8 mouse cellular contexts compared by ENCODE assay signal in genomic region chr3:127625296-127625695, GRCm38 (mm10). TPM values are rescaled to one million over a fixed set of nuclear protein-coding genes. Genes with fewer than 3 reads are reported as not detected.
DNase-seq lines count a peak whose midpoint lies in the region; ATAC-seq and TF ChIP-seq lines count a peak whose summit lies in the region.

No protein-coding gene starts in this region.

- no peaks in the 10 kb centered on the region for H3K9me3 ChIP-seq in heart, embryonic 12.5 days (replicated peaks)
- no peaks in the 10 kb centered on the region for H3K9me3 ChIP-seq in kidney, embryonic 15.5 days (replicated peaks)
- H3K9me3 ChIP-seq in neural tube, embryonic 13.5 days = no peaks in the 10 kb centered on the region

- peak overlapping the region; percentile 68 for H3K4me2 ChIP-seq in heart, embryonic 12.5 days
- H3K4me2 ChIP-seq in kidney, embryonic 15.5 days = peak overlapping the region; percentile 73
- H3K4me2 ChIP-seq in neural tube, embryonic 13.5 days = peak overlapping the region; percentile 57

- peaks cover 62% of the 10 kb centered on the region for H3K27me3 ChIP-seq in heart, embryonic 12.5 days (replicated peaks)
- peaks cover 77% of the 10 kb centered on the region for H3K27me3 ChIP-seq in kidney, embryonic 15.5 days
- H3K27me3 ChIP-seq in neural tube, embryonic 13.5 days = peaks cover 76% of the 10 kb centered on the region

- no peak for TF ChIP-seq POLR2A in lung, adult 2 months (IDR thresholded peaks at IDR 0.05; ENCODE audit: borderline replicate concordance, extremely low read depth, low read depth, low read length)

- peak overlapping the region; percentile 40 for H3K4me3 ChIP-seq in heart, embryonic 12.5 days
- peak overlapping the region; percentile 43 for H3K4me3 ChIP-seq in kidney, embryonic 15.5 days (replicated peaks)
- no peak overlapping the region for H3K4me3 ChIP-seq in lung, adult 2 months (replicated peaks; ENCODE audit: extremely low read depth, low read depth, low read length)
- H3K4me3 ChIP-seq in neural tube, embryonic 13.5 days = peak overlapping the region; percentile 36

- peak; percentile 69; the same call in 1 of the 2 replicates for ATAC-seq in heart, embryonic 12.5 days (ENCODE audit: insufficient number of reproducible peaks, low FRiP score)
- peak; percentile 77 for ATAC-seq in kidney, embryonic 15.5 days (replicated peaks; ENCODE audit: low FRiP score)
- peak; percentile 89 for ATAC-seq in neural tube, embryonic 13.5 days (ENCODE audit: low read depth)

- no peak overlapping the region for H3K27ac ChIP-seq in heart, embryonic 12.5 days (ENCODE audit: poor library complexity, severe bottlenecking)
- H3K27ac ChIP-seq in kidney, embryonic 15.5 days = no peak overlapping the region
- no peak overlapping the region for H3K27ac ChIP-seq in neural tube, embryonic 13.5 days (replicated peaks)

- no peak overlapping the region for H3K9ac ChIP-seq in heart, embryonic 12.5 days
- H3K9ac ChIP-seq in kidney, embryonic 15.5 days = no peak overlapping the region
- no peak overlapping the region for H3K9ac ChIP-seq in neural tube, embryonic 13.5 days

- peaks cover 18% of the 10 kb centered on the region for H3K4me1 ChIP-seq in heart, embryonic 12.5 days (replicated peaks)
- peaks cover 28% of the 10 kb centered on the region for H3K4me1 ChIP-seq in kidney, embryonic 15.5 days
- peaks cover 2% of the 10 kb centered on the region; the same call in 1 of the 2 replicates for H3K4me1 ChIP-seq in lung, adult 2 months (ENCODE audit: control insufficient read depth, insufficient read depth, low read length)
- H3K4me1 ChIP-seq in neural tube, embryonic 13.5 days (replicated peaks) = peaks cover 30% of the 10 kb centered on the region

- peak; percentile 88 for DNase-seq in CD4-positive, CD25-positive, alpha-beta regulatory T cell, adult 2 months (ENCODE audit: low read depth, low spot score)
- peak; percentile 61 to 88 for DNase-seq in adrenal gland, adult (ENCODE audit: inconsistent age in 2 of 2, low spot score in 1 of 2)
- DNase-seq in embryo, embryonic 9.5 days (ENCODE audit: extremely low spot score) = peak; percentile 82
- DNase-seq in lung, adult 2 months = peak; percentile 76
- peak; percentile 62 to 87 for DNase-seq in thymus, postnatal 10 days (ENCODE audit: low spot score in 2 of 2)

- WGBS in heart, embryonic 12.5 days = 1% methylated on average over 35 of the region's 36 CpGs
- WGBS in kidney, embryonic 15.5 days = under 1% methylated on average over 36 of the region's 36 CpGs
- under 1% methylated on average over 36 of the region's 36 CpGs for WGBS in lung, adult 2 months
- WGBS in neural tube, embryonic 13.5 days = under 1% methylated on average over 36 of the region's 36 CpGs

- peak; percentile 55 for TF ChIP-seq CTCF in lung, adult 2 months (IDR thresholded peaks at IDR 0.05; ENCODE audit: insufficient read depth, low read length)

- no peaks in the 10 kb centered on the region for H3K36me3 ChIP-seq in heart, embryonic 12.5 days
- H3K36me3 ChIP-seq in kidney, embryonic 15.5 days = no peaks in the 10 kb centered on the region
- H3K36me3 ChIP-seq in neural tube, embryonic 13.5 days = no peaks in the 10 kb centered on the region

RNA-seq across cellular contexts. Expression of gene Neurog2, which starts 7.6 kb away (rescaled TPM):
- 0.24 TPM in 1 of 2 replicates, not detected in the other for polyA plus RNA-seq in heart, embryonic 12.5 days (2016; fragmentation: Nextera tagmentation; extraction: Ambion mirVana)
- not detected in 2 replicates for polyA plus RNA-seq in kidney, embryonic 15.5 days (2015; fragmentation: Nextera tagmentation; extraction: Ambion mirVana)
- polyA plus RNA-seq in lung, adult 2 months (2012; rRNA removed) = not detected in 2 replicates
- 10.1 and 13.6 TPM in 2 replicates for polyA plus RNA-seq in neural tube, embryonic 13.5 days (2015; fragmentation: Nextera tagmentation; extraction: Ambion mirVana)
